Mouse (Mus musculus): Measurements from ENCODE around the gene Sdhb. TPM values are rescaled to one million over a fixed set of nuclear protein-coding genes. Genes with fewer than 3 reads are reported as not detected.
A peak's percentile ranks its signal among the peaks of the same experiment; 100 is the strongest.

The Sdhb gene
- 393 and 412 TPM in 2 replicates for polyA plus RNA-seq (2015; fragmentation: Nextera tagmentation; extraction: Ambion mirVana)

- Histone ChIP-seq H3K4me3 (peak within 1 kb of the TSS; percentile 67), H3K36me3 (peaks cover 2% of the 10 kb centered on the region; the same call in 1 of the 2 replicates), H3K9me3 (no peaks in the 10 kb centered on the region), H3K27ac (peak within 1 kb of the TSS; percentile 73), H3K4me1 (peaks cover 50% of the 10 kb centered on the region), H3K4me2 (peak within 1 kb of the TSS; percentile 96), H3K27me3 (peaks cover 7% of the 10 kb centered on the region), H3K9ac (peak within 1 kb of the TSS; percentile 85)
- WGBS: 2% methylated on average over 37 of the region's 37 CpGs
- ATAC-seq (ENCODE audit: insufficient number of reproducible peaks, insufficient read depth, low FRiP score, low TSS enrichment, low read depth): peak; percentile 92
Measured at GRCm38 (mm10) chr4:140960781-140961466, at the start of gene Sdhb. Sdhb (plus strand) TSS chr4:140961203.

GRCm38 (mm10) chr4:140911416-140911815 lies 49.6 kb upstream of the Sdhb start:
- no peak for ATAC-seq (ENCODE audit: insufficient number of reproducible peaks, insufficient read depth, low FRiP score, low TSS enrichment, low read depth)

GRCm38 (mm10) chr4:140912271-140912833 lies 48.7 kb upstream of the Sdhb start:
- Histone ChIP-seq H3K36me3 (no peaks in the 10 kb centered on the region), H3K4me3 (no peak overlapping the region), H3K27ac (no peak overlapping the region), H3K9ac (no peak overlapping the region), H3K4me2 (no peak overlapping the region), H3K4me1 (peaks cover 22% of the 10 kb centered on the region), H3K27me3 (peaks cover 36% of the 10 kb centered on the region), H3K9me3 (no peaks in the 10 kb centered on the region)
- ATAC-seq (ENCODE audit: insufficient number of reproducible peaks, insufficient read depth, low FRiP score, low TSS enrichment, low read depth): no peak
- WGBS: 87% methylated on average over 10 of the region's 10 CpGs

More at GRCm38 (mm10) chr4:140911416-140911815, 49.6 kb upstream of the Sdhb start:
- no peaks in the 10 kb centered on the region for H3K36me3 ChIP-seq
- no peak overlapping the region for H3K27ac ChIP-seq
- no peak overlapping the region for H3K4me3 ChIP-seq
- peaks cover 22% of the 10 kb centered on the region for H3K4me1 ChIP-seq
- WGBS: 90% methylated on average over 9 of the region's 9 CpGs
- H3K4me2 ChIP-seq: no peak overlapping the region
- peaks cover 45% of the 10 kb centered on the region for H3K27me3 ChIP-seq
- H3K9ac ChIP-seq: 0 out of 2 replicates have a peak overlapping the region, but pooled peaks have one; percentile 21
- no peaks in the 10 kb centered on the region for H3K9me3 ChIP-seq

GRCm38 (mm10) chr4:140913565-140913964 lies 47.4 kb upstream of the Sdhb start:
- 91% methylated on average over 9 of the region's 9 CpGs for WGBS
- Histone ChIP-seq H3K4me1 (peaks cover 22% of the 10 kb centered on the region), H3K27ac (no peak overlapping the region), H3K27me3 (peaks cover 24% of the 10 kb centered on the region), H3K4me2 (no peak overlapping the region), H3K9ac (no peak overlapping the region), H3K4me3 (no peak overlapping the region), H3K36me3 (no peaks in the 10 kb centered on the region), H3K9me3 (no peaks in the 10 kb centered on the region)
- no peak for ATAC-seq (ENCODE audit: insufficient number of reproducible peaks, insufficient read depth, low FRiP score, low TSS enrichment, low read depth)

GRCm38 (mm10) chr4:140914731-140915131 lies 46.3 kb upstream of the Sdhb start:
- H3K27ac ChIP-seq: peak overlapping the region; percentile 69
- H3K4me2 ChIP-seq: no peak overlapping the region
- H3K27me3 ChIP-seq: peaks cover 12% of the 10 kb centered on the region; the same call in 1 of the 2 replicates
- H3K36me3 ChIP-seq: no peaks in the 10 kb centered on the region
- H3K4me1 ChIP-seq: peaks cover 22% of the 10 kb centered on the region
- H3K9ac ChIP-seq: no peak overlapping the region
- no peaks in the 10 kb centered on the region for H3K9me3 ChIP-seq
- peak; percentile 76; the same call in 1 of the 2 replicates for ATAC-seq (ENCODE audit: insufficient number of reproducible peaks, insufficient read depth, low FRiP score, low TSS enrichment, low read depth)
- 24% methylated on average over 6 of the region's 6 CpGs for WGBS
- H3K4me3 ChIP-seq: no peak overlapping the region

- Histone ChIP-seq H3K4me1 (peaks cover 22% of the 10 kb centered on the region), H3K4me2 (no peak overlapping the region), H3K9ac (no peak overlapping the region), H3K27me3 (0 out of 2 replicates have a peak, but pooled peaks cover 8% of the 10 kb centered on the region), H3K36me3 (no peaks in the 10 kb centered on the region), H3K9me3 (no peaks in the 10 kb centered on the region), H3K27ac (peak overlapping the region; percentile 69), H3K4me3 (no peak overlapping the region)
- 0 out of 2 replicates have a peak, but pooled peaks have one; percentile 28 for ATAC-seq (ENCODE audit: insufficient number of reproducible peaks, insufficient read depth, low FRiP score, low TSS enrichment, low read depth)
- 39% methylated on average over 3 of the region's 3 CpGs for WGBS
Measured at GRCm38 (mm10) chr4:140915235-140915634, 45.8 kb upstream of the Sdhb start.

GRCm38 (mm10) chr4:140916296-140916695 lies 44.7 kb upstream of the Sdhb start:
- Histone ChIP-seq H3K27ac (no peak overlapping the region), H3K27me3 (0 out of 2 replicates have a peak, but pooled peaks cover 7% of the 10 kb centered on the region), H3K4me2 (no peak overlapping the region), H3K4me3 (no peak overlapping the region), H3K9me3 (no peaks in the 10 kb centered on the region), H3K9ac (no peak overlapping the region), H3K4me1 (peaks cover 16% of the 10 kb centered on the region), H3K36me3 (no peaks in the 10 kb centered on the region)
- WGBS: 82% methylated on average over 5 of the region's 5 CpGs
- no peak for ATAC-seq (ENCODE audit: insufficient number of reproducible peaks, insufficient read depth, low FRiP score, low TSS enrichment, low read depth)

GRCm38 (mm10) chr4:140917451-140917850 lies 43.6 kb upstream of the Sdhb start:
- Histone ChIP-seq H3K9ac (no peak overlapping the region), H3K9me3 (no peaks in the 10 kb centered on the region), H3K27me3 (peaks cover 4% of the 10 kb centered on the region; the same call in 1 of the 2 replicates), H3K36me3 (no peaks in the 10 kb centered on the region), H3K4me3 (no peak overlapping the region), H3K4me2 (no peak overlapping the region), H3K27ac (no peak overlapping the region), H3K4me1 (peaks cover 16% of the 10 kb centered on the region)
- no peak for ATAC-seq (ENCODE audit: insufficient number of reproducible peaks, insufficient read depth, low FRiP score, low TSS enrichment, low read depth)
- 90% methylated on average over 9 of the region's 9 CpGs for WGBS

GRCm38 (mm10) chr4:140919974-140920836 lies 40.8 kb upstream of the Sdhb start:
- no peak overlapping the region for H3K4me2 ChIP-seq

GRCm38 (mm10) chr4:140922508-140922907 lies 38.5 kb upstream of the Sdhb start:
- WGBS: 71% methylated on average over 5 of the region's 5 CpGs
- H3K9me3 ChIP-seq: no peaks in the 10 kb centered on the region
- no peaks in the 10 kb centered on the region for H3K36me3 ChIP-seq
- H3K4me2 ChIP-seq: no peak overlapping the region
- no peak for ATAC-seq (ENCODE audit: insufficient number of reproducible peaks, insufficient read depth, low FRiP score, low TSS enrichment, low read depth)
- peaks cover 4% of the 10 kb centered on the region; the same call in 1 of the 2 replicates for H3K27me3 ChIP-seq
- no peak overlapping the region for H3K9ac ChIP-seq
- no peak overlapping the region for H3K4me3 ChIP-seq
- peaks cover 3% of the 10 kb centered on the region; the same call in 1 of the 2 replicates for H3K4me1 ChIP-seq
- H3K27ac ChIP-seq: no peak overlapping the region

More at GRCm38 (mm10) chr4:140919974-140920836, 40.8 kb upstream of the Sdhb start:
- WGBS: 62% methylated on average over 11 of the region's 11 CpGs
- peaks cover 4% of the 10 kb centered on the region; the same call in 1 of the 2 replicates for H3K27me3 ChIP-seq
- no peaks in the 10 kb centered on the region for H3K36me3 ChIP-seq
- H3K9me3 ChIP-seq: no peaks in the 10 kb centered on the region
- no peak for ATAC-seq (ENCODE audit: insufficient number of reproducible peaks, insufficient read depth, low FRiP score, low TSS enrichment, low read depth)
- no peak overlapping the region for H3K27ac ChIP-seq
- no peak overlapping the region for H3K9ac ChIP-seq
- H3K4me3 ChIP-seq: no peak overlapping the region
- H3K4me1 ChIP-seq: peaks cover 7% of the 10 kb centered on the region

GRCm38 (mm10) chr4:140925648-140926047 lies 35.4 kb upstream of the Sdhb start:
- no peak for ATAC-seq (ENCODE audit: insufficient number of reproducible peaks, insufficient read depth, low FRiP score, low TSS enrichment, low read depth)
- Histone ChIP-seq H3K4me1 (peaks cover 16% of the 10 kb centered on the region), H3K36me3 (no peaks in the 10 kb centered on the region), H3K9ac (no peak overlapping the region), H3K4me2 (no peak overlapping the region), H3K4me3 (no peak overlapping the region), H3K9me3 (no peaks in the 10 kb centered on the region), H3K27me3 (peaks cover 4% of the 10 kb centered on the region; the same call in 1 of the 2 replicates), H3K27ac (no peak overlapping the region)
- WGBS: 75% methylated on average over 8 of the region's 8 CpGs

Measured in embryonic facial prominence, embryonic 13.5 days (tissue).